Mouse (Mus musculus) gastrocnemius, postnatal 36 days (tissue): ENCODE measurements around the gene Omt2b. TPM values are rescaled to one million over a fixed set of nuclear protein-coding genes. Genes with fewer than 3 reads are reported as not detected.
"Not testable (repeated sequence)": the region's sequence is repeated elsewhere in the genome, so short reads cannot be mapped to it uniquely, and the experiment has no call there.

Experiments
- DNase-seq, 2 experiments: peaks; one replicate each; pipeline ENCODE4 v3.0.0; 2022
- intact Hi-C: fragments of 180-260 bp; cut with DNase I; formaldehyde crosslinking; loops from one replicate; pipeline ENCODE4 v1.15.1; 2025
- long read RNA-seq, 2 experiments: library from polyadenylated mRNA; stranded (forward); transcript quantifications; one replicate each; pipeline ENCODE4 v2.0.0; 2021
- total RNA-seq, 2 experiments: library from RNA; stranded (reverse); gene quantifications; 2 replicates each; pipeline ENCODE4 v1.2.3; 2021

Gene Omt2b
- not detected for total RNA-seq
- long read RNA-seq, experiment 1 = 0 reads
- long read RNA-seq, experiment 2 = 0 reads

DNA sequence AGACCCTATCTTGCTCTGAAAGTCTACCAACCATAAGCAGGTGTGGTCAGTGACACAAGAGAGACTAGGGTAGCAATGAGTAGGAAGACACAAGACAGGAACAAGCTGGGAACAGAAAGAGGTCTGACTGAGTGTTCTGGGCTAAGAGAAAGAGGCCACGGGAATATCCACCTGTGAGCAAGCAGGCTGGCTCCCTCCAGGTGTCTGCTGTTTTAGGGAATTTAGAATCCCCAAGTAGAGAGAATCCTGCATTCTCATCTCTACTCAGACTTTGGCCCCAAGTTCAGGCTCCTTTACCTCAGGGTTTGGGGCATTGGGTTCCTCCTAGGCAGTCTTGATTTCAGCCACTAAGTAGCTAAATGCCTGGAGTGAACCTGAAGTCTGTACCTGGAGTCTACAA, at the start of gene Omt2b:
Gene Omt2b (plus strand): TSS at position 301 of the 400 bp plus-strand sequence.
- intact Hi-C loops, DNase-seq: not testable (repeated sequence)

DNA sequence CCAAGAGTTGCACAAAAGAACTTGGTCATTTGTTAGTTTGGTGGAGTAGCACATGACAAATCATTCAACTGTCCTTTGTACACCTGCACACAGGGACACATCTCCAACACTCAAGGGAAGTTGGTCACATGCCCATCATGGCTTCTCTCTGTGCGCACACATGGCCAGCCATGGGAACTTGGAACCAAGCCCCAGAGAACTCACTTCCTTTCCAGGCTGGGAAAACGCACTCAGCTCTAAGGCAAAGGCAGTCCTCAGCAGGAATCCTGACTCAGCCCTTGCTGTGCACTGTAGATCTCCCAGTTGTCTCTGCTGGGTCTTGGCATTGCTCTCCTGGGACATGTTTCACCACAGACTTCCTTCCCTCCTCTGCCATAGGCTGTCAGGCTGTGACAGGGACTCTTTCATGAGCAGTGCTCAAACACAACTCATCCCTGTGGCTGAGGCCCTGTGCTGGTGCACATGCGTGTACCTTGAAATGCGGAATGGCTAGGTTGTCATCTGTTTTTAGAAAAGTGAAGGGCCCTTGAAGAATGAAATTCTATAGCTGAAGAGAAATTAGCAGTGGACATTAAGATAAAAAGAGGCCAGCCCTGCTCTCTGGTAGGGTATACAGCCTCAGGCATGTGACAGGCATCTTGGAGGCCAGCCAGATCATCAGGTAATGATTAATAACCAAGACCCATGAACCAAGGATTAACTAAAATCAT, 45.2 kb upstream of the Omt2b start:
- DNase-seq, intact Hi-C loops: not testable (repeated sequence)

DNA sequence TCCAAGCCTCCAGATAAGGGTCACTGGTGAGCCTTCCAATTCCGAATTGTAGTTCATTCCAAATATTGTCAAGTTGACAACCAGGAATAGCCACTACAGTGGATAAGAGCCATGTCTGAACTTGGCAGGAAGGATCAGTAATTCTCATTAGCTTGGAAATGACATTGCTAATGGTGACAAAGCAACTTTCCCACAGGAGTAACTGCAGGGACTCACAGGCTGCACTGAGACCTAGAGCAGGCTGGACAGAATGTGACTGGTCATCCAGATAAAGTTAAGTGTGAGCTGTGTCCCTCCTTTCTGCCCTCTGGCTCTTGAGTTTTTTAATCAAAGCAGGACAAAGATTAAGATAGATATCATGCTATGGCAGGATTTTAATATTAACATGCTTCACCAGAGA, 38.3 kb upstream of the Omt2b start:
- intact Hi-C loops, DNase-seq: not testable (repeated sequence)

DNA sequence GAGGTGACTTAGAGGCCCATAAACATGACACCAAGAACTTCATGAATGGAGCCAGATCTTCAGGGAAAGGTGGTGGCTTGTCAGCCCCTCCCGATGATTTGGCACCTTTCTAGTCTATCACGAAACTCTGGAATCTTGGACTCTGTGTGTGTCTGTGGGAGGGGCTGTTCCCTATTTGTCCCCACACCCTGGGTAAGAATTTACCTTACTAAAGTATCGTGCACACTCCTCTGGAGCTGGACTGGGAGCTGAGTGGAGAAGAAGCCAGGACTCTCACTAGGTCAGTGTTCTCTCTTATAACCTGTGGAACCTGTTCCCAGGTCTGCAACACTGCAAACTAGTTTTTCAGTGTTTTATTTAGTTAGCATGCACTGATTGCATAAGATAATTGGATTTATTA, 37.7 kb upstream of the Omt2b start, which contains the start of gene Gm10639:
Gene Gm10639 (plus strand): TSS at position 201 of the 400 bp plus-strand sequence.
- DNase-seq, intact Hi-C loops: not testable (repeated sequence)

DNA sequence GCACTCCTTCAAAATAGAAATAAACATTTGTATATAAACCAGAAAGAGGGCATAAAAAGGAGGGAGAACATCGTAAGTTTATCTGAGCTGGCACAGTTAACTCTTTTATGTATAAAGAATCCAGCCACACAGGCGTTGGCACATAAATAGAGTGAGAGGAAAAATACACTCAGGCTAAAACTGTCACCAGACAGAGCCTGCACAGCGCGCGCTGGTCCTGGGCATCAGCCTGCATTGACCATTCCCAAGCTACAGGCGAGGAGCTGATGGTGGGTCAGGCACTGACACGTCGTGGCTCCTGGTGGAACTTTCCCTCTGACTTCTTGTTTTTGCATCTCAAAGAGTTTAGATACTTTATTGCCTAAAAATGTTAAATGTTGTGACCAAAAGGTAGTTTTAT, 34.9 kb upstream of the Omt2b start:
- DNase-seq, intact Hi-C loops: not testable (repeated sequence)

DNA sequence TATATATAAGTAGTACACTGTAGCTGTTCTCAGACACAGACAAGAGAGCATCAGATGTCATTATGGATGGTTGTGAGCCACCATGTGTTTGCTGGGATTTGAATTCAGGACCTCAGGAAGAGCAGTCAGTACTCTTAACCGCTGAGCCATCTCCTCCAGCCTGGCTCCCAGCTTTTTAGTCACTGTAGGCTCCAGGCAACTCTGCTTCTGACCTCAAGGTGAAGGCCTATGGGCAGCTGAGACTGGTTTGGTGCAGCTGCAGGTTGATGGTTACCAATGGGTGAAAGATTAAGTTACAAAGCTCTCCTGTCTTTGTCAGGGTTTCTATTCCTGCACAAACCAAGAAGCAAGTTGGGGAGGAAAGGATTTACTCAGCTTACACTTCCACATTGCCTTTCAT, 33.7 kb upstream of the Omt2b start:
- DNase-seq, intact Hi-C loops: not testable (repeated sequence)

DNA sequence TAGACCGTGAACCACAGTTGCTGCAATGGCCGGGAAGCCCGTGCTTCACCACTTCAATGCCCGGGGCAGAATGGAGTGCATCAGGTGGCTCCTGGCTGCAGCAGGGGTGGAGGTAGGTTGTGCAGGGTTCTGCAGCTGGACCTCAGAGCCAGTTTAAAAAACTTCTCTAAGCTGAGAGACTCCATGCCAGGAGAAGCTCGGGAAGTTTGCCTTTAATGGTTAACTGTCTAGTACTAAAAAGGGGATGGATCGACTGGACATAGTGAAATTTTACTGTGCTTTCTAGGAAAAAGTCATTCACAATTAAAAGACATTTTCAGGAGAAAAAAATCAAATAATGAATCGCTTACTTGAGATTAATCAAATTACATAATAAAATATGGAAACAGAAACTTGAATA, 32.6 kb upstream of the Omt2b start:
- DNase-seq, intact Hi-C loops: not testable (repeated sequence)

DNA sequence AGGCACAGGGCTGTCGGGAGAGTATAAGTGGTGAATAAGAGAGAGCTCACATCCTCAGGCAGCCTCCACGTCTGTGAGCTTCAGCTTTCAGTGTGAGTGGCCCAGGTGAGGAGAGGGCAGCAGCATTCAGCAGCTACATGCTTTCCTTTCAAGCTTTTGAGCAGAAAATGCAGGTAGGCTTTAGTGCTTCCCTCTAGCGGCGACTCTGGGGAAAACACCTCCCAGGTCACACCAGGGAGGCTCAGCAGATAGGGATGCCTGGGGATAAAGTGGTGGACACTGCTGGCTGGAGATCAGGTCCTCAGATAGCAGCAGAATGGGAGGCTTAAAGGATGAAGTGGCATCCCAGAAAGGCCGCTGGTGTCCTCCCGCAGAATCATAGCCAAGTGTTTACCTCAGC, 31.3 kb upstream of the Omt2b start:
- DNase-seq = peak in 1 of 2 experiments; percentile 17
- intact Hi-C loops = not testable (repeated sequence)

DNA sequence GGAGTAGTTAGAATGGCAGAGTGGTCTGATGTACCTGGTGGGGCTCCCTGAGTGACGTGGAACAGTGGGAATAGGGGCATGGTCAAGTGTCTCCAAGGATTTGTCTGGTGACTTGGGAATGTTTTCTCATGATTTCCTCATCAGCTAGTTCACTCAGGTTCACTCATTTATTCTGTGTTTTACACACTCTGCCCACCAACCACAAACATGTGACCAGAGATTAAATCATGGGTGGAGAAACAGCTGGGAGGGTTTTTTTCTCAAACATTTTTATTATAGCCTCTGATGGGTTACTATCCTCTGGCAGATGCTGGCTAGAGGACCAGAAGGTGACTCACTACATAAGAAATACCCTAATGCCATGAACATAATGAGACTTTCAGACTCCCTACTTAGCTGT, 29.2 kb upstream of the Omt2b start:
- intact Hi-C loops = no loop called here
- DNase-seq = no peak

DNA sequence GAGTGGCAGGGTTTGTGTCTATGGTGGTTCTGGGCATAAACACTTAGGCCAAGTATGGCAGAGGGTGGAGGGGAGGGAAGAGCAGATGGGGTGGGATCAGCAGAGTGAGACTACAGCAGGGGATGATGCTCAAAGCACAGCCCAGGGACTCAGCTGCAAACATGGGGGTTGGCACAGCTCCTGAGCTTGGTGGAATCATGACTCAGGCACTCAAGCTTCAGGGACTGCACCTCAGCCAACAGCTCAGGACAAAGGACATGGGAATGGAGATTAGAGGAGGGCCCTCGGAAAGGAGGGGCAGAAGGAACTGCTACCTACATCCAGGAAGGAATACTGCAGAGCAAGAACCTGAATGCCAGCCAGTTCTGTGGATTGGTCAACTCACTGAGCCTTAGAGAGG, 28.2 kb upstream of the Omt2b start:
- DNase-seq, intact Hi-C loops: not testable (repeated sequence)

DNA sequence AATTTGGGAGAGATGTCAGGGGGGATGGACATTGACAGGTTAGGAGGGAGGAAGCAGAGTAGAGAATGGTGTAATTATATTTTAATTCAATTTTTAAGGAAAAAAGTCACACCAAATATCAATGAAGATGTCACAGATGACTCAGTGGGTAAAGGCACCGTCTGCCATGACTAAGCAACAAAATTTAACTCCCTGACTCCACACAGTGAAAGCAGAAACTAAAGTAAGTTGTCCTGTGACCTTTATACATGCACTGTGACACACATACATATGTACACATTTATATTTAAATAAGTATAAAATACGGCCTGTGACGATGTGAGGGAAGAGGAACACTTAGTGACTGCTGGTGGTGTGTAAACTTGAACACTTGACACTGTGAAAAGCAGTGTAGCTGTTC, 19.3 kb upstream of the Omt2b start:
- DNase-seq, intact Hi-C loops: not testable (repeated sequence)

DNA sequence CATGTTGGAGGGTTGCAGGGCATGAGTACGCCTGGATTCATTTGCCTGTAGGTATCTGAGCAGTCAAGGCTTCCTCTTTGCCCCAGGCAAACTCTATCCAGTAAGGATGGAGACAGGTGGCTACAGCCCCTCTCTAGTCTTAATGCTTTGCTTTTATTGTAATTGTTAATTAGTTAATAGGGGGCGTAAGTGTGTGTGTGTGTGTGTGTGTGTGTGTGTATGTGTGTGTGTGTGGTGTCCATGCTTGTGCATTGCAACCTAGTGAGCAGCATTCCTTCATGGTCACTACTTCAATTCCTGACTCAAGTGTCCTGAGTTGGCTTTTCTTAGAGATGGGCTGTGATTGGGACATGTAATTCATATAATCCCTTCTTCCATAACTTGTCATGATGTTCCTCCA, 12.7 kb upstream of the Omt2b start, which contains the start of gene Omt2a:
Gene Omt2a (minus strand): TSS at position 101 of the 400 bp plus-strand sequence.
- DNase-seq = no peak
- intact Hi-C loops = no loop called here

DNA sequence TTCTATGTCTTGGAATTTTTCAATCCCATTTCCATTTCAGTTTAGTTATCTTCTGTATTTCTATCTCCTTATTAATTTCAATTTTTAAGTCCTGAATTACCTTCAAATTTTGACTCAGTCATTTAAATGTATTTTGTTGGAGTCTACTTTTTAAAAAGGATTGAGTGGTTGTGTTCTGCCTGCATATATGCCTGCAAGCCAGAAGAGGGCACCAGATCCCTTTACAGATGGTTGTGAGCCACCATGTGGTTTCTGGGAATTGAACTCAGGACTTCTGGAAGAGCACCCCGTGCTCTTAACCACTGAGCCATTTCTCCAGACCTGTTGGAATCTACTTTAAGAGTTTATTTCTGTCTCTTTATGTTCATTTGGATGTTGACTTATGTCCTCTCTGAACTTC, 7.9 kb upstream of the Omt2b start:
- no peak for DNase-seq
- intact Hi-C loops = no loop called here

DNA sequence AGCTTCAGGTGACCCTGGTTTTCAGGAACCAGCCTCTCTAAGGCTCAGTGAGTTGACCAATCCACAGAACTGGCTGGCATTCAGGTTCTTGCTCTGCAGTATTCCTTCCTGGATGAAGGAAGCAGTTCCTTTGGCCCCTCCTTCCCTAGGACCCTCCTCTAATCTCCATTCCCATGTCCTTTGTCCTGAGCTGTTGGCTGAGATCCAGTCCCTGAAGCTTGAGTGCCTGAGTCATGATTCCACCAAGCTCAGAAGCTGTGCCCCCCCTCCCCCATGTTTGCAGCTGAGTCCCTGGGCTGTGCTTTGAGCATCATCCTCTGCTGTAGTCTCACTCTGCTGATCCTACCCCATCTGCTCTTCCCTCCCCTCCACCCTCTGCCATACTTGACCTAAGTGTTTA, 9.7 kb downstream of the Omt2b start:
- DNase-seq, intact Hi-C loops: not testable (repeated sequence)

DNA sequence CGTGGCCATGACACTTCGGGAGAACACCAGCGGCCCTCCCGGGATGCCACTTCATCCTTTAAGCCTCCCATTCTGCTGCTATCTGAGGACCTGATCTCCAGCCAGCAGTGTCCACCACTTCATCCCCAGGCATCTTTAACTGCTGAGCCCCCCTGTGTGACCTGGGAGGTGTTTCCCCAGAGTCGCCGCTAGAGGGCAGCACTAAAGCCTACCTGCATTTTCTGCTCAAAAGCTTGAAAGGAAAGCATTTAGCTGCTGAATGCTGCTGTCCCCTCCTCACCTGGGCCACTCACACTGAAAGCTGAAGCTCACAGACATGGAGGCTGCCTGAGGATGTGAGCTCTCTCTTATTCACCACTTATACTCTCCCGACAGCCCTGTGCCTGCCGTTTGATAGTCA, 12.9 kb downstream of the Omt2b start:
- DNase-seq = peak in 1 of 2 experiments; percentile 17
- intact Hi-C loops = not testable (repeated sequence)

DNA sequence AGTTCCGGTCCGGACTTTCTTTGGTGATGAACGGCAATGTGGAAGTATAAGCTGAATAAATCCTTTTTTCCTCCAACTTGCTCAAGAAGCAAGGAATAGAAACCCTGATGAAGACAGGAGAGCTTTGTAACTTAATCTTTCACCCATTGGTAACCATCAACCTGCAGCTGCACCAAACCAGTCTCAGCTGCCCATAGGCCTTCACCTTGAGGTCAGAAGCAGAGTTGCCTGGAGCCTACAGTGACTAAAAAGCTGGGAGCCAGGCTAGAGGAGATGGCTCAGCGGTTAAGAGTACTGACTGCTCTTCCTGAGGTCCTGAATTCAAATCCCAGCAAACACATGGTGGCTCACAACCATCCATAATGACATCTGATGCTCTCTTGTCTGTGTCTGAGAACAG, 15.1 kb downstream of the Omt2b start:
- DNase-seq, intact Hi-C loops: not testable (repeated sequence)

DNA sequence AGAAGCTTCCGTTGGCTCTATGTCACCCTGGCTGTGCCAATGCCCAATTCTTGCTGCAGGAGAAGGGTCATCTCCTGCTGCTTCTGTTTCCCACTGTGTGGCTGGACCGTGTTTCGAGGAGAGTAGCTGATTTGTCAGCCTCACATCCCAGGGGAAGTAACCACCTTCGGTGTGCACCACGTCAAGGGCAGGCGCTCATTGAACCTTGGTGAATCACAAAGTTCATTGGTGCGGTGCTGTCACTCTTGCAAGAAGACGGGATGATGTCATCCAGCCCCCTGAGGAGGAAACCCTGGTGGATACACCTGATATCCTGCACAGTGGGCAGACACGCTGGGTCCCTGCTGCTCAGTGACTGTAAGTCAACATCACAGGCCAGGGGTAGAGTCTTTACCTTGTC, 15.7 kb downstream of the Omt2b start:
- intact Hi-C loops, DNase-seq: not testable (repeated sequence)

DNA sequence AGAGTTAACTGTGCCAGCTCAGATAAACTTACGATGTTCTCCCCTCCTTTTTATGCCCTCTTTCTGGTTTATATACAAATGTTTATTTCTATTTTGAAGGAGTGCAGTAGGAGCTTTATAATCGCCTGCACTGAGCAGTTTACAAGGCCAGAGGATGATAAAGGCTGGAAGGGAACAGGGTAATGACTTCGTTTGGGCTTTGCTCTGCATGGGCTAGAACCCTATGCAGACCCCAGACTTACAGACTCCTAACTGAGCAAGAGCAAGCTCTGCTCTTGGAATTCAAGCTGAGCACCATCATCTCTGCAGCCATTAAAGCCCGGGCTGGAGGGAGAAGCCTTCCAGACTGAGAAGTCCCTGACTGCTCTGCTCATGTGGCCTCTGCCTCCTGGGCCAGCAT, 17.8 kb downstream of the Omt2b start:
- intact Hi-C loops, DNase-seq: not testable (repeated sequence)

DNA sequence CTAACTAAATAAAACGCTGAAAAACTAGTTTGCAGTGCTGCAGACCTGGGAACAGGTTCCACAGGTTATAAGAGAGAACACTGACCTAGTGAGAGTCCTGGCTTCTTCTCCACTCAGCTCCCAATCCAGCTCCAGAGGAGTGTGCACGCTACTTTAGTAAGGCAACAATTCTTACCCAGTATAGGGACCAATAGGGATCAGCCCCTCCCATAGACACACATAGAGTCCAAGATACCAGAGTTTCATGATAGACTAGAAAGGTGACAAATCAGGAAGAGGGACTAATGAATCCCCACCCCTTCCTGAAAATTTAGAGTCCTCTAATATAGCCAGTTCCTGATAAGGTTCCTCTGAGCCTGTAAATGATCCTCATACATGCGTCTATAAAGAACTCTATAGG, 19.6 kb downstream of the Omt2b start:
- no peak for DNase-seq
- intact Hi-C loops = no loop called here

DNA sequence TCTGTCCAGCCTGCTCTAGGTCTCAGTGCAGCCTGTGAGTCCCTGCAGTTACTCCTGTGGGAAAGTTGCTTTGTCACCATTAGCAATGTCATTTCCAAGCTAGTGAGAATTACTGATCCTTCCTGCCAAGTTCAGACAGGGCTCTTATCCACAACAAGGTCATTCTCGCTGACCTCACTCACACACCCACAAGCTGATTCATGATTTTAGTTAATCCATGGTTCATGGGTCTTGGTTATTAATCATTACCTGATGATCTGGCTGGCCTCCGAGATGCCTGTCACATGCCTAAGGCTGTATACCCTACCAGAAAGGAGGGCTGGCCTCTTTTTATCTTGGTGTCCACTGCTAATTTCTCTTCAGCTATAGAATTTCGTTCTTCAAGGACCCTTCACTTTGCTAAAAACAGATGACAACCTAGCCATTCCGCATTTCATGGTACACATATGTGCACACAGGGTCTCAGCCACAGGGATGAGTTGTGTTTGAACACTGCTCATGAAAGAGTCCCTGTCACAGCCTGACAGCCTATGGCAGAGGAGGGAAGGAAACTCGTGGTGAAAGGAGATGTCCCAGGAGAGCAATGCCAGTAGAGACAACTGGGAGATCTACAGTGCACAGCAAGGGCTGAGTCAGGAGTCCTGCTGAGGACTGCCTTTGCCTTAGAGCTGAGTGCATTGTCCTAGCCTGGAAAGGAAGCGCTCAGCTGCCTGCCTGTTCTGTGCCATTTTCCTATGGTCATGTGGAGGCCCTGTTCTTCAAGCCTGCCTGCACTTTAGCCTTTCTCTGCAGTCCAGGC, 21.0 kb downstream of the Omt2b start:
- intact Hi-C loops, DNase-seq: not testable (repeated sequence)

DNA sequence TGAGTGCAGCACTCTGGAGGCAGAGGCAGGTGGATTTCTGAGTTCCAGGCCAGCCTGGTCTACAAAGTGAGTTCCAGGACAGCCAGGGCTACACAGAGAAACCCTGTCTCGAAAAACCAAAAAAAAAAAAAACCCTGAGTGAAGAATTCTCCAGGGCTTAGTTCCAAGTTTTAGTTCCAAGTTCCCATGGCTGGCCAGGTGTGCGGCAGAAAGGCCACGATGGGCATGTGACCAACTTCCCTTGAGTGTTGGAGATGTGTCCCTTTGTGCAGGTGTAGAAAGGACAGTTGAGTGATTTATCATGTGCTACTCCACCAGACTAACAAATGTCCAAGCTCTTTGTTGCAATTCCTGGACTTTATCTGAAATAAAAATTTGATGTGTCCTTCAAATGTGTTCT, 21.8 kb downstream of the Omt2b start:
- DNase-seq, intact Hi-C loops: not testable (repeated sequence)
